Mouse (Mus musculus) embryonic facial prominence, embryonic 14.5 days (tissue): ENCODE results near the gene Rnase10. TPM values are rescaled to one million over a fixed set of nuclear protein-coding genes. Genes with fewer than 3 reads are reported as not detected.
"Not testable (repeated sequence)": the region's sequence is repeated elsewhere in the genome, so short reads cannot be mapped to it uniquely, and the experiment has no call there.

ENCODE experiments used
- ATAC-seq: fragments of 200-750 bp; cut with Nextera tagmentation; 2 replicates; pipeline ENCODE4 v1.8.0; 2017; ENCODE audit warnings: low read depth, moderate number of reproducible peaks, moderate TSS enrichment
- DNase-seq: peaks from one replicate; pipeline ENCODE4 v3.0.0-alpha.2; 2015; ENCODE audit warnings: low spot score
- H3K27ac ChIP-seq: fragments of 300-500 bp; sonication (generic); replicated peaks from 2 replicates; pipeline ENCODE4 v1.5.1; 2014; ENCODE audit warnings: low read depth, mild to moderate bottlenecking, low read length, moderate library complexity
- H3K27me3 ChIP-seq: fragments of 300-500 bp; sonication (generic); replicated peaks from 2 replicates; pipeline ENCODE4 v1.6.1; 2014; ENCODE audit warnings: low read length; ENCODE audit not compliant: control insufficient read depth, insufficient read depth
- H3K36me3 ChIP-seq: fragments of 300-500 bp; sonication (generic); 2 replicates; pipeline ENCODE4 v1.6.1; 2014; ENCODE audit warnings: low read length, mixed read lengths; ENCODE audit not compliant: control insufficient read depth, insufficient read depth
- H3K4me1 ChIP-seq: fragments of 300-500 bp; sonication (generic); 2 replicates; pipeline ENCODE4 v1.6.1; 2014; ENCODE audit warnings: antibody characterized with exemption, low read length; ENCODE audit not compliant: control insufficient read depth, insufficient read depth
- H3K4me2 ChIP-seq: fragments of 300-500 bp; sonication (generic); 2 replicates; pipeline ENCODE4 v1.6.1; 2014; ENCODE audit warnings: low read depth, mild to moderate bottlenecking, low read length, moderate library complexity, mixed read lengths
- H3K4me3 ChIP-seq: fragments of 300-500 bp; sonication (generic); 2 replicates; pipeline ENCODE4 v1.5.1; 2014; ENCODE audit warnings: low read depth, mild to moderate bottlenecking, low read length
- H3K9ac ChIP-seq: fragments of 300-500 bp; sonication (generic); 2 replicates; pipeline ENCODE4 v1.6.1; 2014; ENCODE audit warnings: low read depth, mild to moderate bottlenecking, low read length, moderate library complexity, mixed read lengths
- H3K9me3 ChIP-seq: fragments of 300-500 bp; sonication (generic); 2 replicates; pipeline ENCODE4 v1.6.1; 2016; ENCODE audit warnings: low read length; ENCODE audit not compliant: control insufficient read depth
- WGBS: fragments of 180-500 bp; shearing (Covaris S2); extraction: QIAGEN DNeasy Blood & Tissue Kit; methylation state at CpG from one replicate; pipeline ENCODE4 v1.1.7; 2014; 5-methylcytosine and 5-hydroxymethylcytosine counted together
- polyA plus RNA-seq: library from polyadenylated mRNA; unstranded; fragments of >200 nt; fragmentation: Nextera tagmentation; extraction: Ambion mirVana; gene quantifications from 2 replicates; pipeline ENCODE4 v1.2.1, GENCODE M21; 2014

The Rnase10 gene
- polyA plus RNA-seq, 1 experiment from 2014 or later = 0.29 TPM

GRCm38 (mm10) chr14:50997088-50997487, 10.5 kb upstream of the Rnase10 start:
- no peak for DNase-seq
- 71% methylated on average over 3 of the region's 3 CpGs for WGBS

GRCm38 (mm10) chr14:50997999-50998666, 9.4 kb upstream of the Rnase10 start:
- H3K4me1 ChIP-seq = no peaks in the 10 kb centered on the region
- no peak overlapping the region for H3K9ac ChIP-seq
- H3K36me3 ChIP-seq = no peaks in the 10 kb centered on the region
- no peak overlapping the region for H3K4me3 ChIP-seq
- no peak for ATAC-seq
- no peaks in the 10 kb centered on the region for H3K9me3 ChIP-seq
- WGBS = 68% methylated on average over 2 of the region's 2 CpGs
- H3K27me3 ChIP-seq = no peaks in the 10 kb centered on the region
- H3K27ac ChIP-seq = no peak overlapping the region
- no peak overlapping the region for H3K4me2 ChIP-seq
- peak; percentile 14 for DNase-seq

More at GRCm38 (mm10) chr14:50997088-50997487, 10.5 kb upstream of the Rnase10 start:
- no peaks in the 10 kb centered on the region for H3K4me1 ChIP-seq
- no peak overlapping the region for H3K4me3 ChIP-seq
- no peak overlapping the region for H3K9ac ChIP-seq
- no peaks in the 10 kb centered on the region for H3K9me3 ChIP-seq
- H3K36me3 ChIP-seq = no peaks in the 10 kb centered on the region
- H3K27ac ChIP-seq = no peak overlapping the region
- H3K4me2 ChIP-seq = no peak overlapping the region
- no peak for ATAC-seq
- no peaks in the 10 kb centered on the region for H3K27me3 ChIP-seq

GRCm38 (mm10) chr14:51007914-51008713, 563 bp downstream of the Rnase10 start:
- no peaks in the 10 kb centered on the region for H3K27me3 ChIP-seq
- H3K9ac ChIP-seq = peak overlapping the region; percentile 23
- H3K4me1 ChIP-seq = peaks cover 8% of the 10 kb centered on the region; the same call in 1 of the 2 replicates
- H3K4me3 ChIP-seq = no peak overlapping the region
- no peaks in the 10 kb centered on the region for H3K36me3 ChIP-seq
- no peaks in the 10 kb centered on the region for H3K9me3 ChIP-seq
- peak overlapping the region; percentile 94 for H3K27ac ChIP-seq
- H3K4me2 ChIP-seq = 0 out of 2 replicates have a peak overlapping the region, but pooled peaks have one; percentile 15
- 50% methylated on average over 13 of the region's 13 CpGs for WGBS
- ATAC-seq = peak; percentile 82; the same call in 1 of the 2 replicates
- peak; percentile 86 for DNase-seq

- no peak overlapping the region for H3K4me3 ChIP-seq
- H3K27me3 ChIP-seq = no peaks in the 10 kb centered on the region
- H3K9me3 ChIP-seq = no peaks in the 10 kb centered on the region
- H3K9ac ChIP-seq = no peak overlapping the region
- DNase-seq = no peak
- no peaks in the 10 kb centered on the region for H3K36me3 ChIP-seq
- ATAC-seq = no peak
- H3K4me1 ChIP-seq = peaks cover 8% of the 10 kb centered on the region; the same call in 1 of the 2 replicates
- H3K27ac ChIP-seq = peak overlapping the region; percentile 94
- H3K4me2 ChIP-seq = no peak overlapping the region
- WGBS = 65% methylated on average over 4 of the region's 4 CpGs
Measured at GRCm38 (mm10) chr14:51008781-51009180, 1.2 kb downstream of the Rnase10 start.

GRCm38 (mm10) chr14:51009572-51009971, 2.0 kb downstream of the Rnase10 start:
- WGBS = 91% methylated on average over 6 of the region's 6 CpGs
- H3K4me3 ChIP-seq = no peak overlapping the region
- H3K27ac ChIP-seq = peak overlapping the region; percentile 94; the same call in 1 of the 2 replicates

GRCm38 (mm10) chr14:51014724-51015123, 7.2 kb downstream of the Rnase10 start:
- DNase-seq, H3K27me3 ChIP-seq, H3K4me2 ChIP-seq, H3K4me1 ChIP-seq, H3K9me3 ChIP-seq, H3K27ac ChIP-seq, H3K36me3 ChIP-seq, ATAC-seq, H3K4me3 ChIP-seq, H3K9ac ChIP-seq: not testable (repeated sequence)
- whole genome bisulfite sequencing = 83% methylated on average over 3 of the region's 3 CpGs

More at GRCm38 (mm10) chr14:51009572-51009971, 2.0 kb downstream of the Rnase10 start:
- ATAC-seq (no peak), DNase-seq (no peak)
- Histone ChIP-seq H3K27me3 (no peaks in the 10 kb centered on the region), H3K9ac (no peak overlapping the region), H3K9me3 (no peaks in the 10 kb centered on the region), H3K4me2 (no peak overlapping the region), H3K36me3 (no peaks in the 10 kb centered on the region), H3K4me1 (peaks cover 8% of the 10 kb centered on the region; the same call in 1 of the 2 replicates)

- Histone ChIP-seq H3K9ac (no peak overlapping the region), H3K27ac (no peak overlapping the region), H3K4me1 (no peaks in the 10 kb centered on the region), H3K27me3 (no peaks in the 10 kb centered on the region), H3K9me3 (no peaks in the 10 kb centered on the region), H3K4me2 (no peak overlapping the region), H3K4me3 (no peak overlapping the region), H3K36me3 (no peaks in the 10 kb centered on the region)
- ATAC-seq = no peak
- DNase-seq = no peak
Measured at GRCm38 (mm10) chr14:51015780-51016179, 8.2 kb downstream of the Rnase10 start.

GRCm38 (mm10) chr14:51017256-51017655, 9.7 kb downstream of the Rnase10 start:
- no peaks in the 10 kb centered on the region for H3K4me1 ChIP-seq
- ATAC-seq (no peak), DNase-seq (peak; percentile 73)
- no peak overlapping the region for H3K9ac ChIP-seq
- 38% methylated on average over 3 of the region's 3 CpGs for WGBS
- no peak overlapping the region for H3K4me3 ChIP-seq
- no peaks in the 10 kb centered on the region for H3K9me3 ChIP-seq
- H3K36me3 ChIP-seq = no peaks in the 10 kb centered on the region
- no peaks in the 10 kb centered on the region for H3K27me3 ChIP-seq
- no peak overlapping the region for H3K4me2 ChIP-seq
- no peak overlapping the region for H3K27ac ChIP-seq
